Mouse (Mus musculus) liver (tissue): ENCODE measurements around the gene Ahcyl2.
A peak's percentile ranks its signal among the peaks of the same experiment; 100 is the strongest.

Experiments
- DNase-seq: peaks from one replicate; pipeline ENCODE4 v3.0.0-alpha.2; 2020; ENCODE audit warnings: mixed read lengths

The Ahcyl2 gene

GRCm38 (mm10) chr6:29770672-29771321, 3.0 kb downstream of the Ahcyl2 start:
- DNase-seq: no peak

- no peak for DNase-seq
These were observed 4.4 kb downstream of the Ahcyl2 start for GRCm38 (mm10) chr6:29772236-29772635.

- no peak for DNase-seq
These were observed 6.3 kb downstream of the Ahcyl2 start for GRCm38 (mm10) chr6:29774161-29774560.

- DNase-seq: no peak
These were observed 7.8 kb downstream of the Ahcyl2 start for GRCm38 (mm10) chr6:29775609-29776008.

- DNase-seq: no peak
These were observed 8.9 kb downstream of the Ahcyl2 start for GRCm38 (mm10) chr6:29776542-29777237.

GRCm38 (mm10) chr6:29777238-29777555, 9.4 kb downstream of the Ahcyl2 start:
- DNase-seq: no peak

GRCm38 (mm10) chr6:29780082-29780481, 12.3 kb downstream of the Ahcyl2 start:
- DNase-seq: no peak

GRCm38 (mm10) chr6:29780571-29780970, 12.8 kb downstream of the Ahcyl2 start:
- DNase-seq: no peak

- no peak for DNase-seq
These were observed 14.4 kb downstream of the Ahcyl2 start for GRCm38 (mm10) chr6:29782239-29782638.

GRCm38 (mm10) chr6:29783960-29784359, 16.1 kb downstream of the Ahcyl2 start:
- DNase-seq: no peak

- peak; percentile 20 for DNase-seq
These were observed 16.7 kb downstream of the Ahcyl2 start for GRCm38 (mm10) chr6:29784413-29785021.

- DNase-seq: no peak
These were observed 17.9 kb downstream of the Ahcyl2 start for GRCm38 (mm10) chr6:29785759-29786158.

GRCm38 (mm10) chr6:29788779-29789350, 21.1 kb downstream of the Ahcyl2 start:
- no peak for DNase-seq

GRCm38 (mm10) chr6:29790014-29790698, 22.3 kb downstream of the Ahcyl2 start:
- DNase-seq: no peak

- no peak for DNase-seq
These were observed 25.7 kb downstream of the Ahcyl2 start for GRCm38 (mm10) chr6:29793520-29793919.

GRCm38 (mm10) chr6:29794582-29794981, 26.8 kb downstream of the Ahcyl2 start:
- DNase-seq: no peak

GRCm38 (mm10) chr6:29802979-29803378, 35.2 kb downstream of the Ahcyl2 start:
- DNase-seq: no peak

GRCm38 (mm10) chr6:29804006-29804405, 36.2 kb downstream of the Ahcyl2 start:
- no peak for DNase-seq

GRCm38 (mm10) chr6:29805381-29805780, 37.6 kb downstream of the Ahcyl2 start:
- DNase-seq: no peak

- DNase-seq: no peak
These were observed 44.3 kb downstream of the Ahcyl2 start for GRCm38 (mm10) chr6:29812076-29812475.

GRCm38 (mm10) chr6:29812651-29813050, 44.8 kb downstream of the Ahcyl2 start:
- DNase-seq: no peak

GRCm38 (mm10) chr6:29814616-29815015, 46.8 kb downstream of the Ahcyl2 start:
- no peak for DNase-seq

- DNase-seq: no peak
These were observed 47.2 kb downstream of the Ahcyl2 start for GRCm38 (mm10) chr6:29815060-29815459.
